Mouse (Mus musculus): ENCODE measurements around the gene Tmco1.

DNA sequence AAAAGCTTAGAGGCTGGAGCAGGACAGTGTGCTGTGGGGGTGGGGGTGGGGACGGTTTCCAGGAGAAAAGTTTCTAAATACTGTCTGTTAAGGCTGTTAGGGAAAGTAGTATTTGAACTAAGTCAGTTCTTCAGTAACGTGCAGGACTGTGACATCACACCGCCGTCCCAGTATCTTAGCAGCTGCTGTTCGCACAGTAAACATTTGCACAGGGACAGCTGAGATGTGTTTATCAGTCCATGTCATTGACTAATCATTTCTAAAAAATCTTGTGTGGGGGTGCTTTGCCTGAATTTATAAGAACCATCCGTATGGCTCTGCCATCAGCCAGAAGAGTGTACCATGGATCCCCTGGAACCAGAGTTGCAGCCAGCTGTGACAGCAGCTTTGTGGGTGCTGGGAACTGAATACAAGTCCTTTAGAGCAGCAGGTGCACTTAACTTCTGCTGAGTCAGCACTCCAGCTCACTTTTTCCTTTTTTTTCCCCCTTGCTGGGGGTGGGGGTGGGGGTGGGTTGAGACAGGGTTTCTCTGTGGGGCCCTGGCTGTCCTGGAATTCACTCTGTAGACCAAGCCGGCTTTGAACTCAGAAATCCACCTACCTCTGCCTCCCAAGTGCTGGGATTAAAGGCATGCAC lies 2.6 kb upstream of the Tmco1 start:
- TF ChIP-seq POLR2A (IDR thresholded peaks at IDR 0.05; ENCODE audit: control insufficient read depth, low read depth, low read length) (no peak), CTCF (IDR thresholded peaks at IDR 0.05; ENCODE audit: control insufficient read depth, insufficient read depth, insufficient replicate concordance, low read depth, low read length) (no peak)
